8 mouse cellular contexts compared by ENCODE assay signal in genomic region chr4:133969114-133969770, GRCm38 (mm10). TPM values are rescaled to one million over a fixed set of nuclear protein-coding genes. Genes with fewer than 3 reads are reported as not detected.
A peak's percentile ranks its signal among the peaks of the same experiment; 100 is the strongest.
DNase-seq lines count a peak whose midpoint lies in the region; ATAC-seq lines count a peak whose summit lies in the region.

No protein-coding gene starts in this region.

- H3K9ac ChIP-seq in kidney, embryonic 14.5 days (ENCODE audit: low read depth, low read length), result no peak overlapping the region; the same call in 1 of the 2 replicates
- peak overlapping the region; percentile 93 for H3K9ac ChIP-seq in hindbrain, embryonic 13.5 days
- peak overlapping the region; percentile 87; the same call in 1 of the 2 replicates for H3K9ac ChIP-seq in midbrain, embryonic 16.5 days (ENCODE audit: low read depth, low read length)

- WGBS in kidney, embryonic 14.5 days, result 43% methylated on average over 8 of the region's 8 CpGs
- WGBS in hindbrain, embryonic 13.5 days, result 36% methylated on average over 8 of the region's 8 CpGs
- WGBS in midbrain, embryonic 16.5 days, result 43% methylated on average over 8 of the region's 8 CpGs

- no peak for ATAC-seq in kidney, embryonic 14.5 days (ENCODE audit: low FRiP score, low TSS enrichment)
- no peak for ATAC-seq in hindbrain, embryonic 13.5 days (ENCODE audit: low FRiP score)
- ATAC-seq in midbrain, embryonic 16.5 days, result no peak

- peak overlapping the region; percentile 94 for H3K4me2 ChIP-seq in kidney, embryonic 14.5 days (replicated peaks; ENCODE audit: low read depth, low read length)
- peak overlapping the region; percentile 98 for H3K4me2 ChIP-seq in hindbrain, embryonic 13.5 days
- H3K4me2 ChIP-seq in midbrain, embryonic 16.5 days (ENCODE audit: low read length), result peak overlapping the region; percentile 98

- H3K9me3 ChIP-seq in kidney, embryonic 14.5 days (ENCODE audit: control insufficient read depth, low read length), result no peaks in the 10 kb centered on the region
- H3K9me3 ChIP-seq in hindbrain, embryonic 13.5 days, result no peaks in the 10 kb centered on the region
- H3K9me3 ChIP-seq in midbrain, embryonic 16.5 days (replicated peaks; ENCODE audit: control insufficient read depth, low read length, poor library complexity, severe bottlenecking), result no peaks in the 10 kb centered on the region

- H3K36me3 ChIP-seq in kidney, embryonic 14.5 days (ENCODE audit: control insufficient read depth, insufficient read depth, low read length), result peaks cover 24% of the 10 kb centered on the region
- peaks cover 24% of the 10 kb centered on the region for H3K36me3 ChIP-seq in hindbrain, embryonic 13.5 days
- H3K36me3 ChIP-seq in midbrain, embryonic 16.5 days (ENCODE audit: control insufficient read depth, insufficient read depth, low read length), result peaks cover 5% of the 10 kb centered on the region

- H3K4me1 ChIP-seq in kidney, embryonic 14.5 days (ENCODE audit: control insufficient read depth, insufficient read depth, low read length), result peaks cover 25% of the 10 kb centered on the region
- H3K4me1 ChIP-seq in hindbrain, embryonic 13.5 days (replicated peaks), result peaks cover 50% of the 10 kb centered on the region
- peaks cover 30% of the 10 kb centered on the region for H3K4me1 ChIP-seq in midbrain, embryonic 16.5 days (ENCODE audit: control insufficient read depth, insufficient read depth, low read length)

- no peak for DNase-seq in kidney, postnatal 36 days
- DNase-seq in cerebellum, adult 8-10 months, result peak; percentile 21
- DNase-seq in adipocyte (ENCODE audit: low spot score), result no peak
- no peak for DNase-seq in spleen, postnatal 10 days (ENCODE audit: low spot score in 2 of 2)
- DNase-seq in kidney, postnatal 10 days, result no peak

- peak overlapping the region; percentile 80; the same call in 1 of the 2 replicates for H3K4me3 ChIP-seq in kidney, embryonic 14.5 days (ENCODE audit: low read length)
- peak overlapping the region; percentile 70 for H3K4me3 ChIP-seq in hindbrain, embryonic 13.5 days
- H3K4me3 ChIP-seq in midbrain, embryonic 16.5 days (ENCODE audit: low read depth, low read length), result no peak overlapping the region

- H3K27me3 ChIP-seq in kidney, embryonic 14.5 days (ENCODE audit: control insufficient read depth, insufficient read depth, low read length), result no peaks in the 10 kb centered on the region
- H3K27me3 ChIP-seq in hindbrain, embryonic 13.5 days, result no peaks in the 10 kb centered on the region
- H3K27me3 ChIP-seq in midbrain, embryonic 16.5 days (ENCODE audit: control insufficient read depth, insufficient read depth, low read depth, low read length), result no peaks in the 10 kb centered on the region

- 0 out of 2 replicates have a peak overlapping the region, but pooled peaks have one; percentile 100 for H3K27ac ChIP-seq in kidney, embryonic 14.5 days (ENCODE audit: low read depth, low read length)
- peak overlapping the region; percentile 100 for H3K27ac ChIP-seq in hindbrain, embryonic 13.5 days
- peak overlapping the region; percentile 99 for H3K27ac ChIP-seq in midbrain, embryonic 16.5 days (ENCODE audit: low read length)

RNA-seq across cellular contexts. Expression of gene Hmgn2, which starts 0.8 kb away (rescaled TPM):
- 3,172 and 3,245 TPM in 2 replicates for polyA plus RNA-seq in kidney, embryonic 14.5 days (2014; fragmentation: Nextera tagmentation; extraction: Ambion mirVana)
- 1,402 and 1,435 TPM in 2 replicates for polyA plus RNA-seq in hindbrain, embryonic 13.5 days (2015; fragmentation: Nextera tagmentation; extraction: Ambion mirVana)
- polyA plus RNA-seq in midbrain, embryonic 16.5 days (2015; fragmentation: Nextera tagmentation; extraction: Ambion mirVana), result 937 and 974 TPM in 2 replicates

RNA-seq across cellular contexts. Expression of gene Dhdds, which starts 31.5 kb away (rescaled TPM):
- polyA plus RNA-seq in kidney, embryonic 14.5 days (2014; fragmentation: Nextera tagmentation; extraction: Ambion mirVana), result 42.2 and 42.9 TPM in 2 replicates
- 43.4 and 44.0 TPM in 2 replicates for polyA plus RNA-seq in hindbrain, embryonic 13.5 days (2015; fragmentation: Nextera tagmentation; extraction: Ambion mirVana)
- polyA plus RNA-seq in midbrain, embryonic 16.5 days (2015; fragmentation: Nextera tagmentation; extraction: Ambion mirVana), result 45.7 and 48.6 TPM in 2 replicates

RNA-seq across cellular contexts. Expression of gene Lin28a, which starts 49.4 kb away (rescaled TPM):
- polyA plus RNA-seq in kidney, embryonic 14.5 days (2014; fragmentation: Nextera tagmentation; extraction: Ambion mirVana), result not detected in 2 replicates
- 0.17 and 0.31 TPM in 2 replicates for polyA plus RNA-seq in hindbrain, embryonic 13.5 days (2015; fragmentation: Nextera tagmentation; extraction: Ambion mirVana)
- polyA plus RNA-seq in midbrain, embryonic 16.5 days (2015; fragmentation: Nextera tagmentation; extraction: Ambion mirVana), result 0.37 and 0.44 TPM in 2 replicates
